Mouse (Mus musculus): ENCODE results near the gene Hist1h2be. TPM values are rescaled to one million over a fixed set of nuclear protein-coding genes. Genes with fewer than 3 reads are reported as not detected.
"Not testable (repeated sequence)": the region's sequence is repeated elsewhere in the genome, so short reads cannot be mapped to it uniquely, and the experiment has no call there.

Hist1h2be gene
- polyA plus RNA-seq, 1 experiment from 2014 or later: 1.9 TPM

DNA sequence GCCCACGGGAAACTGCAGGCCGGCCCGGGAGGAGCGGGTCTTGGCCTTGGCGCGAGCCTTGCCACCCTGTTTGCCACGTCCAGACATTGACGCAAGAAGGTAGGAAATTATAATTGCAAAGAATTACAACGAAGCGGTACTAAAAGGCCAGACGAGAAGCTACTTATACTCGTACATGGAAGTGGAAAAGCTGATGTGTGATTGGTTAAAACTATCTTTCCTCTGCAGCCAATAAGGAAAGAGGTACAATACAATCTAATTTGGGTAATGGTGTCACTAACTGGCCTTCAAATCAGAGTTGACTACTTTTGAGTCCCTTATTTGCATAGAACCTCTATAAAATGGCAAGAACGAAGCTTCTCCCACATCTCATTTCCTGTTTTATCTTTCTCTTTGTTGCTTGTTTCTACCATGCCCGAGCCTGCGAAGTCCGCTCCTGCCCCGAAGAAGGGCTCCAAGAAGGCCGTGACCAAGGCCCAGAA lies 49.9 kb downstream of the Hist1h2be start, which contains the start of the genes Hist1h2ae and Hist1h2bg:
Gene Hist1h2ae (minus strand): TSS at position 199 of the 482 bp plus-strand sequence.
Gene Hist1h2bg (plus strand): TSS at position 375 of the 482 bp plus-strand sequence.
- ATAC-seq (ENCODE audit: insufficient read depth): peak; percentile 76
- Histone ChIP-seq H3K27me3 (no peaks in the 10 kb centered on the region), H3K9me3 (replicated peaks) (no peaks in the 10 kb centered on the region), H3K9ac (peak within 1 kb of the TSS; percentile 88), H3K4me3 (replicated peaks) (peak within 1 kb of the TSS; percentile 63), H3K4me1 (replicated peaks) (peaks cover 23% of the 10 kb centered on the region), H3K27ac (replicated peaks) (peak within 1 kb of the TSS; percentile 98), H3K4me2 (peak within 1 kb of the TSS; percentile 81), H3K36me3 (replicated peaks) (no peaks in the 10 kb centered on the region)
- WGBS (ENCODE audit: insufficient replicate concordance): 0% methylated on average over 18 of the region's 18 CpGs

GRCm38 (mm10) chr13:23570261-23571021 lies 50.5 kb downstream of the Hist1h2be start:
- under 1% methylated on average over 28 of the region's 41 CpGs for whole genome bisulfite sequencing (ENCODE audit: insufficient replicate concordance)
- not testable (repeated sequence) for H3K36me3 ChIP-seq (replicated peaks); H3K9me3 ChIP-seq (replicated peaks); ATAC-seq (ENCODE audit: insufficient read depth); H3K27me3 ChIP-seq
- peak overlapping the region; percentile 98 for H3K27ac ChIP-seq (replicated peaks)
- H3K4me3 ChIP-seq (replicated peaks): peak overlapping the region; percentile 49
- peak overlapping the region; percentile 81 for H3K4me2 ChIP-seq
- peak overlapping the region; percentile 66 for H3K9ac ChIP-seq
- H3K4me1 ChIP-seq (replicated peaks): peaks cover 25% of the 10 kb centered on the region

DNA sequence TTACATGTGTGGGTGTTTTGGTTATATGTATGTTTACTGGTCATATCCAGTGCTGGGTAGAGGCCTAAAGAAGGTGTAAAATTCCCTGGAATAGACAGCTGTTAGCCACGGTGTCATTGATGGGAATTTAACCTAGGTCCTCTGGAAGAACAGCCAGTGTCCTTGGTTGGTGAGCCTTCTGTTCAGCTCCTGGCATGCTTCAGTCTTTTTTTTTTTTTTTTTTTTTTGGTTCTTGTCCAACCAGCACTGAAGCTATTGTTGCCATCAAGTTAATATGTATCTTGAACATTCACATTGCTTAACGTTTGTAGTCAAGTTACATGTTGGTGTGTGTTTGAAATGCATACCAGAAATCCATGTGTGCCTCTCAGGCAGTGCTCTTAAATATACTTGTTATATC lies 56.4 kb downstream of the Hist1h2be start:
- 90% methylated on average over 2 of the region's 2 CpGs for WGBS (ENCODE audit: insufficient replicate concordance)
- H3K4me2 ChIP-seq: no peak overlapping the region
- no peaks in the 10 kb centered on the region for H3K36me3 ChIP-seq (replicated peaks)
- H3K27me3 ChIP-seq: no peaks in the 10 kb centered on the region
- no peak for ATAC-seq (ENCODE audit: insufficient read depth)
- peaks cover 44% of the 10 kb centered on the region for H3K4me1 ChIP-seq (replicated peaks)
- H3K9ac ChIP-seq: no peak overlapping the region
- H3K4me3 ChIP-seq (replicated peaks): no peak overlapping the region
- no peaks in the 10 kb centered on the region for H3K9me3 ChIP-seq (replicated peaks)
- peak overlapping the region; percentile 98 for H3K27ac ChIP-seq (replicated peaks)

DNA sequence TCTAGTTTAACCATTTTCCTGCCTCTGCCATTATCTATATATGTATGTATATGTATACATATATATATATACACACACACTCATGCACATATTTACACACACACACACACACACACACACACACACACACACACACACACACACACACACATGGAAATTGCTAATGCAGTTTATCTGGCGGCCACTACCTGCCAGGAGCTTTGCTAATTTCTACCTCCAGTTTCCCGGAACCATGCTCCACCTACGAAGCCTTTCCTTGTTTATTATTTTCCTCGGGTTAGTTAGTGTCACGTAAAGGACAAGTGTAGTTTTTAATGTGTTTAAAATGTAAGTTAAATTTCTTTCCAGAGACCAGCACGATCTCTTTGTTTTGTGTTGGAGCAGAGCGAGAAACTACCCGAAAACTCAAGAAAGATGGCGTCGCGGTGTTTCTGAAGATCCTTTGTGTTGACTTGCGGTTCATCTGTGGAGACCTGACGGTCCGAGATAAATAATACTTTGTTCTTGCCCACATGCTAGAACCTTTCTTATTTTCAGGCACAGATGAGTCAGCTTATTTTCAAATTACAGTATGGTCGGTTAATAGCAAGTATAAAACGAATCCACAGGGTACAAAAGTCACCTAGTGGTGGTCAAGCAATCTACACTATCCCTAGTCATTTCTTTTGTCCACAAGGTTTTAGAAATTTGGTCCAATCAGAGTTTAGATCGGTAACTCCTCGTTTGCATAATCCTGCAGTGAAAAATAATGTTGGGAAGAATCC lies 58.0 kb downstream of the Hist1h2be start:
- Histone ChIP-seq H3K36me3 (replicated peaks) (no peaks in the 10 kb centered on the region), H3K27me3 (no peaks in the 10 kb centered on the region), H3K9me3 (replicated peaks) (no peaks in the 10 kb centered on the region), H3K9ac (peak overlapping the region; percentile 61), H3K4me2 (peak overlapping the region; percentile 82), H3K27ac (replicated peaks) (peak overlapping the region; percentile 98), H3K4me1 (replicated peaks) (peaks cover 43% of the 10 kb centered on the region), H3K4me3 (replicated peaks) (peak overlapping the region; percentile 54)
- 1% methylated on average over 18 of the region's 18 CpGs for WGBS (ENCODE audit: insufficient replicate concordance)
- ATAC-seq (ENCODE audit: insufficient read depth): no peak; the same call in 1 of the 2 replicates

GRCm38 (mm10) chr13:23561883-23562659 lies 58.9 kb downstream of the Hist1h2be start, which contains the start of gene Hist1h3e:
Hist1h3e (minus strand) TSS chr13:23562369.
- peak within 1 kb of the TSS; percentile 82 for H3K4me2 ChIP-seq
- H3K27ac ChIP-seq (replicated peaks): peak within 1 kb of the TSS; percentile 98
- ATAC-seq (ENCODE audit: insufficient read depth): peak; percentile 93
- H3K27me3 ChIP-seq; H3K9me3 ChIP-seq (replicated peaks); H3K36me3 ChIP-seq (replicated peaks): not testable (repeated sequence)
- WGBS (ENCODE audit: insufficient replicate concordance): under 1% methylated on average over 52 of the region's 67 CpGs
- peak within 1 kb of the TSS; percentile 54 for H3K4me3 ChIP-seq (replicated peaks)
- peaks cover 40% of the 10 kb centered on the region for H3K4me1 ChIP-seq (replicated peaks)
- H3K9ac ChIP-seq: peak within 1 kb of the TSS; percentile 61

DNA sequence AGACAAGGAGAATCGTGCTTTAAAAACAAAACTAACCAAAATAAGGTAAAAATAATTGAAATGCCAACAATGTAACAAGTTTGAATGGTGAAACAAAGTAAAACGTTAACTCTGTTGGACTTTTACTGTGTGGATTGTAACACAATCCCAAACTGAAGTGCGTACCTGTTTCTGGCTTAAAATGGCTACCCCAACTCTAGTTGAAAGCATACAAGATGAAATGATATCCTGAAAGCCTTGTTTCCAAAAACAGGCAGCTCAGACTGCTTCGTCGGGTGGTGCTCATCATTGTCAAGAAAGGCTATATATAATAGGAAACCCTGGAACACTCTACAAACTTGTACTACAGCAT lies 59.4 kb downstream of the Hist1h2be start:
- peak overlapping the region; percentile 54 for H3K4me3 ChIP-seq (replicated peaks)
- peak overlapping the region; percentile 58; the same call in 1 of the 2 replicates for H3K9ac ChIP-seq
- H3K9me3 ChIP-seq (replicated peaks); H3K36me3 ChIP-seq (replicated peaks); H3K27me3 ChIP-seq; ATAC-seq (ENCODE audit: insufficient read depth): not testable (repeated sequence)
- 0% methylated on average over 2 of the region's 5 CpGs for WGBS (ENCODE audit: insufficient replicate concordance)
- H3K27ac ChIP-seq (replicated peaks): peak overlapping the region; percentile 98
- peaks cover 44% of the 10 kb centered on the region for H3K4me1 ChIP-seq (replicated peaks)
- peak overlapping the region; percentile 82 for H3K4me2 ChIP-seq

DNA sequence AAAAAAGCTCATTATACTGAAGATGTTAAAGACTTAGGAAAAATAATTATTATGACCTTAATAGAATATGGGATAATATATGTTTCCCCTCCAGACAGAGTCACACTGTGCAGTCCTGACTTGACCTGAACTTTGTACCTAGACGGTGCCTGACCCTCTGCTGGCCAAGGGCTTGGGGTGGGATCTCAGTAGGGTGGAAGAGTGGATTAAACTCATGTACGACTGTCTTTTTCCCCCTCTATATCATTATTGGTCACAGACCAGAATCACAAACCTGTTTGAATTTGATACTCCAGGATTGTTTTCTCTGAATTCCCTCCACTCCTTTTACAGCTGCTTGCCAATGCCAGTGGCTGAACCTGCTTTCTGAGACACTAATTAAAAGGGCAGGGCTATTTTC lies 60.2 kb downstream of the Hist1h2be start:
- ATAC-seq (ENCODE audit: insufficient read depth); H3K36me3 ChIP-seq (replicated peaks); H3K27me3 ChIP-seq; H3K9me3 ChIP-seq (replicated peaks): not testable (repeated sequence)
- WGBS (ENCODE audit: insufficient replicate concordance): 23% methylated on average over 2 of the region's 2 CpGs
- peaks cover 45% of the 10 kb centered on the region for H3K4me1 ChIP-seq (replicated peaks)
- peak overlapping the region; percentile 56 for H3K9ac ChIP-seq
- peak overlapping the region; percentile 43 for H3K4me3 ChIP-seq (replicated peaks)
- H3K27ac ChIP-seq (replicated peaks): peak overlapping the region; percentile 80
- peak overlapping the region; percentile 61 for H3K4me2 ChIP-seq

DNA sequence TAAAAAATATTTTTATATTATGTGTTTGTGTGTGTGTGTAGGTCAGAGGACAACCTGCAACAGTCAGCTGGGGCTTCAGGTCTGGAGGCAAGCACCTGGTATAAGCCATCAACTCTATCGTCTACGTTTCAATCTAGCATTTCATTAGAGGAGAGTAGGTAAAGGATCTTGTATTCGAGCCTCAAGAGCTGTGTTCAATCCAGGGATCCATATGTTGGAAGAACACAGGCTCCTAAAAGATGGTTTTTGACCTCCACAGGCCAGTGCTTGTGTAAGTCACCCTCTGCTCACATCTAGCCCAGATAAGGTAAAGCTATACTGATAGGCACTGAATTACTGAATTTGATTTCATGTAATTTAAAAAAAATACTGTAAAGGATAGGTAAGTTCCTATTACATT lies 64.0 kb downstream of the Hist1h2be start:
- H3K4me2 ChIP-seq: peak overlapping the region; percentile 71

DNA sequence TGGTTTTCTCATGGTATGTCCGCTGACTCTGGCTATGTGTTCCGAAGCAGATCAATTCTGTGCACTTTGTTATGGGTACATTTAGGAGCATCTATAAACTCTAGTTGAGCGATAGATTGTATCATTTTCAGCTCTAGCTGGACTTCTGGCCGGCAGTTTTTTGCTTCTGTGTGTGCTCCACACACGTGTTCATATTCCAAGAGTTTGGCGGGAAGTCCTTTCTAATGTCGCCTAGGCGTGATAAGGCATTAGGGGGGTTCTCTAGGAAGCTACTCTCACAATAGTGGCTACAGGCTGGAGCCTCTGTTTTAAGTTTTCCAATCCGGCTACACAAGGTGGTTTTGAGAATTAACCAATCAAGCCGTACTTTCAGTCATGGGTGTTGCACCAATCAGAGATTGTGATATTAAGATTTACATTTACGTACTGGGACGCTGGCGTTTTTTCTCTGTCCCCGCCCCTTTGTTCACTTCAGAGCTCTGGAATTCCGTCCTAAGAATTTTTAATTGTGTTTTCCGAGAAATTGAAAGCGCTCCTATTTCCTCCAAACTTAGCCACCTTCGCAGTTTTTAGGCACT lies 65.0 kb downstream of the Hist1h2be start:
- Histone ChIP-seq H3K27ac (replicated peaks) (peak overlapping the region; percentile 97), H3K4me2 (peak overlapping the region; percentile 71), H3K4me1 (replicated peaks) (peaks cover 46% of the 10 kb centered on the region), H3K9ac (peak overlapping the region; percentile 72), H3K36me3 (replicated peaks) (no peaks in the 10 kb centered on the region), H3K4me3 (replicated peaks) (peak overlapping the region; percentile 61), H3K27me3 (no peaks in the 10 kb centered on the region), H3K9me3 (replicated peaks) (no peaks in the 10 kb centered on the region)
- ATAC-seq (ENCODE audit: insufficient read depth): peak; percentile 41
- under 1% methylated on average over 18 of the region's 18 CpGs for WGBS (ENCODE audit: insufficient replicate concordance)

More for the DNA sequence above, 64.0 kb downstream of the Hist1h2be start:
- peak overlapping the region; percentile 53; the same call in 1 of the 2 replicates for H3K9ac ChIP-seq
- H3K4me3 ChIP-seq (replicated peaks): peak overlapping the region; percentile 61
- H3K27me3 ChIP-seq: no peaks in the 10 kb centered on the region
- no peak for ATAC-seq (ENCODE audit: insufficient read depth)
- peak overlapping the region; percentile 97 for H3K27ac ChIP-seq (replicated peaks)
- H3K36me3 ChIP-seq (replicated peaks): no peaks in the 10 kb centered on the region
- no peaks in the 10 kb centered on the region for H3K9me3 ChIP-seq (replicated peaks)
- WGBS (ENCODE audit: insufficient replicate concordance): 57% methylated on average over 3 of the region's 3 CpGs
- H3K4me1 ChIP-seq (replicated peaks): peaks cover 41% of the 10 kb centered on the region
